15 mouse cellular contexts compared by ENCODE assay signal in genomic region chr16:18333976-18334375, GRCm38 (mm10). TPM values are rescaled to one million over a fixed set of nuclear protein-coding genes. Genes with fewer than 3 reads are reported as not detected.
DNase-seq lines count a peak whose midpoint lies in the region; ATAC-seq lines count a peak whose summit lies in the region.
"Had no signal": no experiment of that assay in that cellular context is flagged by ENCODE, and none has a peak within 500 bp of the region (broad histone marks: within the 10 kb centered on the region; RNA-seq: fewer than 3 reads in every experiment).

No protein-coding gene starts in this region.

- no peaks in the 10 kb centered on the region for H3K9me3 ChIP-seq in kidney, embryonic 14.5 days (ENCODE audit: control insufficient read depth, low read length)
- no peaks in the 10 kb centered on the region for H3K9me3 ChIP-seq in heart, embryonic 12.5 days (replicated peaks)
- no peaks in the 10 kb centered on the region for H3K9me3 ChIP-seq in intestine, embryonic 15.5 days
- H3K9me3 ChIP-seq: G1E; midbrain, embryonic 13.5 days had no signal

- H3K27me3 ChIP-seq in kidney, embryonic 14.5 days (ENCODE audit: control insufficient read depth, insufficient read depth, low read length): no peaks in the 10 kb centered on the region
- no peaks in the 10 kb centered on the region for H3K27me3 ChIP-seq in heart, embryonic 12.5 days (replicated peaks)
- H3K27me3 ChIP-seq in intestine, embryonic 15.5 days (replicated peaks): no peaks in the 10 kb centered on the region
- H3K27me3 ChIP-seq: midbrain, embryonic 13.5 days had no signal

- H3K4me2 ChIP-seq in kidney, embryonic 14.5 days (replicated peaks; ENCODE audit: low read depth, low read length): no peak overlapping the region
- no peak overlapping the region for H3K4me2 ChIP-seq in heart, embryonic 12.5 days
- no peak overlapping the region for H3K4me2 ChIP-seq in intestine, embryonic 15.5 days (replicated peaks)
- H3K4me2 ChIP-seq: midbrain, embryonic 13.5 days had no signal

- no peaks in the 10 kb centered on the region for H3K4me1 ChIP-seq in kidney, embryonic 14.5 days (ENCODE audit: control insufficient read depth, insufficient read depth, low read length)
- peaks cover 30% of the 10 kb centered on the region for H3K4me1 ChIP-seq in heart, embryonic 12.5 days (replicated peaks)
- no peaks in the 10 kb centered on the region for H3K4me1 ChIP-seq in intestine, embryonic 15.5 days (replicated peaks)
- H3K4me1 ChIP-seq: midbrain, embryonic 13.5 days had no signal

- WGBS in kidney, embryonic 14.5 days: 83% methylated on average over 3 of the region's 3 CpGs
- 69% methylated on average over 3 of the region's 3 CpGs for WGBS in heart, embryonic 12.5 days
- WGBS in intestine, embryonic 15.5 days: 90% methylated on average over 3 of the region's 3 CpGs

- no peak overlapping the region for H3K4me3 ChIP-seq in kidney, embryonic 14.5 days (ENCODE audit: low read length)
- no peak overlapping the region for H3K4me3 ChIP-seq in heart, embryonic 12.5 days
- H3K4me3 ChIP-seq in intestine, embryonic 15.5 days (replicated peaks): no peak overlapping the region
- H3K4me3 ChIP-seq: erythroblast, embryonic 14.5 days; left cerebral cortex, adult 2 months; midbrain, embryonic 13.5 days had no signal

- DNase-seq in kidney, adult 18-20 months: peak; percentile 29
- DNase-seq in adipocyte (ENCODE audit: low spot score): peak; percentile 91
- DNase-seq in kidney, postnatal 25 days: peak; percentile 58 to 70
- DNase-seq in left cerebral cortex, adult 11 months (ENCODE audit: low spot score): no peak
- no peak for DNase-seq in yolk sac, embryonic 10.5 days (ENCODE audit: low spot score)
- DNase-seq: cerebellum, postnatal 36 days; thymus, adult 2 months had no signal

- no peak overlapping the region for H3K9ac ChIP-seq in kidney, embryonic 14.5 days (ENCODE audit: low read depth, low read length)
- no peak overlapping the region for H3K9ac ChIP-seq in heart, embryonic 12.5 days
- no peak overlapping the region for H3K9ac ChIP-seq in intestine, embryonic 15.5 days
- H3K9ac ChIP-seq: liver, embryonic 14.5 days; midbrain, embryonic 13.5 days had no signal

- no peak for ATAC-seq in kidney, embryonic 14.5 days (ENCODE audit: low FRiP score, low TSS enrichment)
- peak; percentile 9; the same call in 1 of the 2 replicates for ATAC-seq in heart, embryonic 12.5 days (ENCODE audit: insufficient number of reproducible peaks, low FRiP score)
- ATAC-seq in intestine, embryonic 15.5 days: no peak
- ATAC-seq: midbrain, embryonic 13.5 days had no signal

- H3K36me3 ChIP-seq in kidney, embryonic 14.5 days (ENCODE audit: control insufficient read depth, insufficient read depth, low read length): no peaks in the 10 kb centered on the region
- peaks cover 13% of the 10 kb centered on the region for H3K36me3 ChIP-seq in heart, embryonic 12.5 days
- H3K36me3 ChIP-seq in intestine, embryonic 15.5 days: no peaks in the 10 kb centered on the region

- H3K27ac ChIP-seq in kidney, embryonic 14.5 days (ENCODE audit: low read depth, low read length): no peak overlapping the region
- H3K27ac ChIP-seq in heart, embryonic 12.5 days (ENCODE audit: poor library complexity, severe bottlenecking): peak overlapping the region; percentile 37; the same call in 1 of the 2 replicates
- no peak overlapping the region for H3K27ac ChIP-seq in intestine, embryonic 15.5 days
- H3K27ac ChIP-seq: left cerebral cortex, adult 2 months; liver, embryonic 14.5 days; midbrain, embryonic 13.5 days had no signal

RNA-seq across cellular contexts. Expression of gene Tango2, which starts 13.9 kb away (rescaled TPM):
- 19.8 and 20.0 TPM in 2 replicates for polyA plus RNA-seq in kidney, embryonic 14.5 days (2014; fragmentation: Nextera tagmentation; extraction: Ambion mirVana)
- 48.4 and 50.3 TPM in 2 replicates for polyA plus RNA-seq in heart, embryonic 12.5 days (2016; fragmentation: Nextera tagmentation; extraction: Ambion mirVana)
- polyA plus RNA-seq in intestine, embryonic 15.5 days (2015; fragmentation: Nextera tagmentation; extraction: Ambion mirVana): 43.0 and 49.4 TPM in 2 replicates

RNA-seq across cellular contexts. Expression of gene Arvcf, which starts 14.0 kb away (rescaled TPM):
- polyA plus RNA-seq in kidney, embryonic 14.5 days (2014; fragmentation: Nextera tagmentation; extraction: Ambion mirVana): 16.3 and 27.0 TPM in 2 replicates
- 32.5 and 36.9 TPM in 2 replicates for polyA plus RNA-seq in heart, embryonic 12.5 days (2016; fragmentation: Nextera tagmentation; extraction: Ambion mirVana)
- polyA plus RNA-seq in intestine, embryonic 15.5 days (2015; fragmentation: Nextera tagmentation; extraction: Ambion mirVana): 21.7 and 22.1 TPM in 2 replicates

RNA-seq across cellular contexts. Expression of gene Dgcr8, which starts 44.9 kb away (rescaled TPM):
- polyA plus RNA-seq in kidney, embryonic 14.5 days (2014; fragmentation: Nextera tagmentation; extraction: Ambion mirVana): 29.9 and 41.4 TPM in 2 replicates
- polyA plus RNA-seq in heart, embryonic 12.5 days (2016; fragmentation: Nextera tagmentation; extraction: Ambion mirVana): 24.0 and 24.9 TPM in 2 replicates
- 21.4 and 24.8 TPM in 2 replicates for polyA plus RNA-seq in intestine, embryonic 15.5 days (2015; fragmentation: Nextera tagmentation; extraction: Ambion mirVana)

Comparison
In these comparisons a context has a peak if more than half of its experiments do, and no peak if none do; other contexts are left out.
1. DNase-seq: peak in kidney, adult 18-20 months (single experiment), adipocyte (single experiment) and kidney, postnatal 25 days (2 of 2); none in left cerebral cortex, adult 11 months (single experiment) and yolk sac, embryonic 10.5 days (single experiment).